Mouse (Mus musculus): ENCODE data around the gene Cib1. TPM values are rescaled to one million over a fixed set of nuclear protein-coding genes. Genes with fewer than 3 reads are reported as not detected.

The Cib1 gene
- total RNA-seq, 2 experiments from 2014 or later = 10.7 to 12.5 TPM

DNA sequence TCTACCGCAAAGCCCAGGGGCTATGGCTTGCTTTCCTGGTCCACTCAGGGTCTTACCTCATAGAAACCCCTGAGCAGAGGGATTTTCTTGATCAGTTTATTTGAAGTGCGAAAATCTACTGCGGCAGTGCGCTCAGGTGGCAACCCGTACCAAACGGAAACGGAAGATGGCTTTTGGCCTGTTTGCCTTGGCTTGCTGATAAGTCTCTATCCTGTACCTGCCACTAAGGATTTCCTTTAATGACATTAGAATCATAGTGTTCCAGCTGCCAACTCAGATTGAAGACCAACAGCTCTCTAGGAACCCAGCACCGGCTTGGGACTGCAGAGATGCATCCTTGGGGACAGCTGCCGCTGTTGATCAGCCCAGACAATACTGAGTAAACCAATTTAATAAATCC, 1.2 kb upstream of the Cib1 start:
- no peak for DNase-seq

- no peak for DNase-seq
Observed at GRCm38 (mm10) chr7:80231971-80232488, 583 bp downstream of the Cib1 start.

- no peak for DNase-seq
Observed at GRCm38 (mm10) chr7:80230196-80230595, 2.4 kb downstream of the Cib1 start.

DNA sequence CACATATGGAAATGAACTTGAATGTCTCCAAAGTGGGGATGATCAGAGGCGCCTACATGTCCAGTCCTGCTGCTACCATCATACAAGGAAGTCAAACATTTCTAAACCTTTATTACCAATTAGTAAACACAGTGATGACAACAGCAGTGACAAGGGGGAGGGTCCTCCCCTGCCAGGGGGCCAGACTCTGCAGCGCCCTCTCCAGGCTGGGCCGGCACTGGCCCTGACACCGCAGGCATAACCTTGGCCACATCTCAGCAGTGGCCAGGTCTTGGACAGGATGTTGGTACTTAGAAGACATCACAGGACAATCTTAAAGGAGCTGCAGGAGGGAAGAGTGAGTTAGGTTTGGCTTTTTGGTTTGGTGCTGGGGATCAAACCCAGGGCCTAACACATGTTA, 5.5 kb downstream of the Cib1 start:
- DNase-seq = no peak

GRCm38 (mm10) chr7:80221179-80221750, 11.3 kb downstream of the Cib1 start:
- DNase-seq = no peak

GRCm38 (mm10) chr7:80220237-80220797, 12.3 kb downstream of the Cib1 start:
- DNase-seq = no peak

GRCm38 (mm10) chr7:80218666-80219065, 13.9 kb downstream of the Cib1 start:
- DNase-seq = no peak

GRCm38 (mm10) chr7:80216566-80216965, 16.0 kb downstream of the Cib1 start:
- DNase-seq = no peak

- DNase-seq = peak; percentile 83
Observed at GRCm38 (mm10) chr7:80215398-80215797, 17.2 kb downstream of the Cib1 start.

DNA sequence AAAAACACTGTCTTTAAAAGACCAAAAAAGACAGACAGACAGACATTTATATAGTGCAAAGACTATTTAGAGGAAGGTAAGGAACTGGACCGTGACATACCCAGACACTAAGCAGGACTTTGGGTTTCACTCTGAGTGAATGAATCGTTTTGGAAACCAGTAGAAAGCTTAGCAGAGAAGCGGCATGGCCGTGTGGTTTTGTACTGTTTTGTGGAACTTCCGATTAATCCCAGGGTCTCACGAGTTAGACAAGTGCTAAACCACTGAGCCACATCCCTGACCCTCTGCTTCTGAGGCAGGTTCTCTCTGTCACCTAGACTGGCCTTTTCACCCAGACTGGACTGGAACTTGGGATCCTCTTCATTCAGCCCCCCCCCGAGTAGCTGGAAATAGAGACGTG, 18.2 kb downstream of the Cib1 start:
- DNase-seq = no peak

DNA sequence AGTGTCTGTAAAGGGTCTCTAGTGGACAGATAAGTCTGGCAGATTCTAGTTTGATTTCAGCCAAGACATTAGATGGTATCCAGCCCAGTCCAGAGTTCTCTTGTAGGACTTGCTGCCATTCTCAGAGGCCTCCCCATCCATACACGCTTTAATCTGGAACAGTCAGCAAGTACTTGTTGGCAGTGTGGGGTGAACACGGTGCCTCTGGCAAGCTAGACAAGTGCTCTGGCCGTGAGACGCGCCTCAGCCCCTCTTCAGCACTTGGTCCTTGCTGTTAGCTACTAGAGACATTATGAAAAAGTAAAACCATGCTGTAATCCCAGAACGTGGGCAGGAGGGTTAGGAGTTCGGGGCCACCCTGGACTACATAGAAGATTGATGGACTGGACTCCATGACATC, 19.0 kb downstream of the Cib1 start:
- no peak for DNase-seq

DNA sequence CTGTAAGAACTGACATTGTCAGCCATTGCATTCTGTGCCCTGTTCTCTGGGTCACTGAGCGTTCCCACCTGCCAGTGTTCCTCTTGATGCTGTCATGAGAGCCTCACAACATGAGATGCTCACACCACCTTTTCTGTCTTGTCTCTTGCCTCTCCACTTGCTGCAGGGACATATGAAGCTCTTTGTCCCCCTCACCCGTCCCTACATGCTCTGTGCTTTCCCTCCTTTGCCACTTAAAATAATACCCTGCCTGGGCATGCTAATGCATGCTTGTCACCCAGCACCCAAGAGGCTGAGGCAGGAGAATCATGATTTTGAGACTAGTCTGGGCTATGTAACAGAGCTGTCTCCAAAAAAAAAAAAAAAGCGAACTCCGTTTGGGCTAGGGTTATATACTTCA, 21.6 kb downstream of the Cib1 start:
- no peak for DNase-seq

DNA sequence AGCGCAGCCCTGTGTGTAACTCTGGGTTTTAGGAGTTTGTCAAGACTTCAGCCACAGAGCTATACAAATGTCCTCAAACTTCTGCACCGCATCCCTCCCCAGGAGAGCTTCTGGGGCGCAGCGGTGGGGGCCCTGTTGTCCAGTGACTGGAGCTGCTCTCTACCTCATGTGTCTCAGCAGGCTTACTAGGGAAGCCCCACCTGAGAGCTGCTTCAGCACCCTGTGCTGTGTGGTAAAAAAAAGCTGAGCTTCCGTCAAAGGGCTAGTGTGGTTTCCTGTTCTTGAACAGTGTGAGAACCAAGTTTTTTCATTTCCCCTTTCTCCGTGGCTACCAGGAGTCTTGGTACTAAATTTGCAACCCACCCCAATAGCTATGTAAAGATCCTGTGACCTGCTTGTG, 22.9 kb downstream of the Cib1 start:
- no peak for DNase-seq

DNA sequence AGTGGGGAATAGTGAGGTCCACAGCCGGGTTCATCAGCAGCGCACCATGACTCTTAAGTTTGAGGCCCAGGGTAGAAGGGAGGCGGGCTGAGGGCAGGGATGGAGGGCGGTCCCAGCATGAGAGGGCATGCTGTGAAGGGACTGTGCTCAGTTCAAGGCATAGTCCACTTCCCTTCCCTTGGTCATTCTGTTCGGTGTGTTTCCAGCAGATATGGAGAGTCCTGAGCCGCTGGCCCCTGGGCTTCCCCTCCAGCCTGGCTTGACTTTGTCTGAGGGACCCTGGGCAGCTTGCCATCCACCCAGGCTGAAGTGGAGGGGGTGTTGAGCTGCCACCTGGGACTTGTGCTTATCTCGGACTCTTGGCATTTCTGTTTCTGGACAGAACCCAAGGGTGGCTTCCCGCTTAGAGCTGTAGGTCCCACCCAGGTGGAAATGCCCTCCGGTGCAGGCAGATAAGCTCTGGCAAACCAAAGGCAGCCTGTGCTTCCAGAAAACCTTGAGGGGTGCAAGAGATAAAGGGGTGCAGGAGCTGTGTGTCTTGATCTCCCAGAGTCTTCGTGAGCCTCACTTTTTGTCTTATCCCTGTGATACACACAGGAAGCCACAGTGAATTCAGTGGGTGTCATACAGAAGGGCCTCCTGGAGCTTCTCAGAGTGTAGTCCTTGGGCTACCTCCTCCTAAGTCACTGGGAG, 23.7 kb downstream of the Cib1 start:
- DNase-seq = no peak

DNA sequence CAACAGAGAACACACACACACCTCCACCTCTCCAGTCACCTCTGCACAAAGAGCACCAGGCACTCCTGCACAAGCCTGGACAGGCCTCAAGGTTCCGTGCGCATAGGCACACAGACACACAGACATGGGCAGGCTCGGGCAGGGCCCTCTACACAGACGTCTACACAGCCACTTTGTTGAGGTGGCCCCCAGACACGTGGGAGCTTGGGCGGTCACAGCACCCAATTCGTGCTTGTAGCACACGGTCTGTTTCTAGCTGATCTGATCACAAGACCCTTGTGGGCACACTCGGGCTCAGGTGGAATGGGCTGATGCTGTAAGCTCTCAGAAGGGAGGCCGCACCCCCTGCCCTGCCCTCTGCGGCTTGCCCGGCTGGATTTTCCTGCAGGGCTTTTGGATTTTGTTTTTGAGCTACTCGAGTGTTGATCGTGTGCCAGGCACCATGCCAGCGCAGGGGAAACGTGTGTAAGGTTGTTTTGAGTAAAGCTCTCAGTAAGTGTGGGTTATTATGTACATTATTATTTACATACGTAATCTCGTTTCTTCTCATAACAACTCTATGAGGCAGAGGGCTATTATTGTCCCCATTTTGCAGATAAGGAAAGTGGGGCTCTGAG, 24.5 kb downstream of the Cib1 start:
- no peak for DNase-seq

DNA sequence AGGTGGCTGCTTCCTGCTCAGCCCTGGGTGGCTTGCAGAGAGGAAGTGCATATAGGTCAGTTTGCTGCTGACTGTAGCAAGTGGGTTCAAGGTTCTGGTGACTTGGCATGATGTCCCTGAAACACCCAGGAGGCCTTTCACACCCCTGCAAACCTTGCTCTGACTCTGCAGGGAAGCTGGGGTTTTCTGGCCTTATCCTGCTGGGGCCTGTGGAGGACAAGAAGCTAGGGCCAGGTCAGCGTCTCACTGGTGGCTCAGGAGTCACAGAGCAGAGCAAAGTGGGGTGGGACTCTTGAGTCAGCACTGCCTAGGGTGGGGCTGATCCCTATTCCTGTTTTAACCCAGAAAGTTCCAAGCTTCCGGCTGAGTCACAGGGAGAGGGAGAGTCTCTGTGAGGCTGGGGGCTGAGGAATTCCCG, 25.3 kb downstream of the Cib1 start:
- no peak for DNase-seq

DNA sequence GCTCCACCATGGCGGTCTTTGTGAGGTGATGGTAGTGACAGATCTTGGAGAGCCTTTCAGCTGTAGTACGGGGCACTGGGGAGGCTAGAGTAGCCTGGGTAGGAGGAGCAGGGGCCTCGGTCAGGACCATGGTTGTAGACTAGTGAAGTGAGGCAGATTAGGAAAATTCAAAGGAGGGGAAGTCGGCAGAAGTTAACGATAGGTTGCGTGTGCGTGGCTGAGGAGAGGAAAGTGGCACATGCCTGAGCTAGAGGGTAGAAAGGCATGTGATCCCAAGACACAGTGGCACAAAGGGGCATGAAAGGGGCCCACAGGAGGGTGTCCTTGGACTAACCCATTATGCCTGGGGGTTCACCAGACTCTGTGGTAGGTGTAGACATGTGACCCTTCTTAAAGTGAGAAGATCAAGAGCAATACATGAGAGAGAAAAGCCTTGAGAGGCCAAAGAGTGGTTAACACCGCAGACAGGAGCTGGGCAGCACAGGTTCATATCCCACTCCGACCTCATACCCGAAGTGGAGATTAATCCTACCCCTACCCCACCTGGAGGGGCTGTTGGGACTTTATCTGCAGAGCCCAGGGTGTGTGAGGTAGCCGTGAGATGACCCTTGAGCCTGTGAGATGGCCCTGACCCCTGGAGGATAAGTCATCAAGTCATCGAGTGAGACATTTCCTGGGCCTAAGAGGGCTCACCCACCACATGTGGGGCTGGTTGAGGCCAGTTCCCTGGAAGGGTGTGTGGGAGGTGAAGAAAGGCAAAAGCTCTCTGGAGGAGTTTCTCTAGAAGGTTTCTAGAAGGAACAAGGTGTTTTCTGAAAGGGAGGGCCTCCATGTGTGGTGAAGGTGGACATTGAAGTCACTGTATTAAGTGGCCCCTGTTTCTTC, 26.7 kb downstream of the Cib1 start:
- no peak for DNase-seq

DNA sequence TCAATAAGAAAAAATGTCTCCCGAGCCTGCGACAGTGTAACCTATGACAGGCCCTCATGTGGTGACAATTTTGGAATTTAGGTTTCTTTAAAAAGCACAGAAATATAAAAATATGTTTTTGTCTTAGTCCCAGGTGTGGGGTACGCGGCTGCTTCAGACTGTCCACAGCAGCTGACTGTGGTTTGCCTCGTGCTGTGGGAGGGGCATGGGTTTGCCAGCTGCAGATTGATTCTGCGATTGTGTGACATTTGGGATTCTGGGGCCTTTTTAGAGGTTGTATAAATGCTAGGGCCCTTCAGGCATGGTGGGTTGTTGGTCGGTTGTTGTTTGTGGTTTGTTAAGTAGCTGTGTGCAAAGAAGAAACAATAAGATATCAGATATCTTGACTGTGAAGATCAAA, 27.7 kb downstream of the Cib1 start:
- no peak for DNase-seq

GRCm38 (mm10) chr7:80204362-80204761, 28.3 kb downstream of the Cib1 start:
- DNase-seq = no peak

DNA sequence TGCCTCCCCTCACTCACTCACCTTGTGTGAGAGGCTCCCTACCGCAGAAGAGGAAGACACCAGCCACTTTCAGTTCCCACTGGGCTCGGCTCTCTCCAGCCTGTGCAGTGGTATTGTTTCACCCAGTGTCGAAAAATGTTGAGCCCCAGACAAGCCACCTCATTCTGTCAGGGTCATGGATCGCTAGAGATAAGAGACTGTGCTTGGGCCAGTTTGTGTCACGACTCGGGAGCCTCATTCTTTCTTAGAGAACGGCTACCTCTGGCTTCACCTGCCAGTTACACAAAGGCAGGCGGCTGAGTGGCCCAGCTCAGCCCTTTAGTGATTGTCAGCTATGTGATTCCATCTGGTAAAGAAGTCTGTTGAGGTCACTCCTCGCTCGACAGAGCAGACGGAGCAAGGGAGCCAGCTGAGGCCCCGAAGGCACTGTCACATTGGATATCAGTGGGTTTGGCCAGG, 28.9 kb downstream of the Cib1 start:
- DNase-seq = no peak

GRCm38 (mm10) chr7:80202961-80203360, 29.7 kb downstream of the Cib1 start:
- no peak for DNase-seq

DNA sequence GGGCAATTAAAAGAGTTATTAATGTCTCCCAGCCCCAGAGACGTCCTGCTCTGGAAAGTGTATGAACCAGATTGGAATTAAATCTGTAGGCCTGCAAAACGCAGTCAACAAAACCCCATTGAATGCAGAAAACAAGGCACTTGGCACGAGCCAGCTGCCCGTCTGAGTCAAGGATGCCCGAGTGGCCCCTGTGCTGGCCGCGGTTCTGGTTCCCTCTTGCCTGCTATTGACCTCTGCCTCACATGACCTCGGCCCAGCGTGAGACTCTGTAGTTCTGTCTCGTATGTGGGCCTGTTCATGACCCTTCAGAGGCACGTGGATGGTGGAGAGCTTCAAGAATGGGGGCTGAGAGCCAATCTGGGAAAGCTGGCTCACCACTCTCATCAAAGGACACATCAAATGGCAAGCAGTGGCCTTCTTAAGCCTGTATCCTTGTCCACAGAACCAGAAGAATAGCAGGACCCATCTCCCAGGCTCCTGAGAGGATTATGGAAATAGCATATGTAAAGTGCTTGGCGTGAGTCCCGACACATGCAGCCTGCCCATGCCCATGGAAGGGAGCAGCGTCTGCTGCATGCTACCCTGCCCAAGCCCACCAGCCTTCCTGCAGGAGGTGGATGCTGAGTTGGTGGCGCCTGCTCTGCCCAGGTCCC, 30.6 kb downstream of the Cib1 start:
- no peak for DNase-seq
